Mouse (Mus musculus) CH12.LX (cell line): Measurements from ENCODE around the gene Gm20708. TPM values are rescaled to one million over a fixed set of nuclear protein-coding genes. Genes with fewer than 3 reads are reported as not detected.

ENCODE experiments used
- DNase-seq: peaks from one replicate; pipeline ENCODE4 v3.0.0-alpha.2; 2013; ENCODE audit errors: extremely low read depth
- H3K27ac ChIP-seq: 2 replicates; pipeline ENCODE4 v1.5.1; 2012; ENCODE audit warnings: low read depth, mild to moderate bottlenecking, control low read depth, moderate library complexity; ENCODE audit not compliant: insufficient read depth
- H3K27me3 ChIP-seq: replicated peaks from 2 replicates; pipeline ENCODE3; 2012; ENCODE audit warnings: inconsistent platforms
- H3K36me3 ChIP-seq, 2 experiments: replicated peaks in 1 of 2; 2 replicates each; pipeline versions ENCODE3 to v1.6.1; 2012; ENCODE audit warnings: inconsistent platforms in 1 of 2, low read length in 1 of 2, mild to moderate bottlenecking in 1 of 2, mixed read lengths in 1 of 2, moderate library complexity in 1 of 2; ENCODE audit not compliant: control insufficient read depth in 1 of 2, insufficient read depth in 1 of 2
- H3K4me1 ChIP-seq, 2 experiments: 2 replicates each; pipeline ENCODE4 v1.6.1; 2012; ENCODE audit warnings: inconsistent platforms in 1 of 2, moderate library complexity in 1 of 2; ENCODE audit not compliant: insufficient read depth in 2 of 2, control insufficient read depth in 1 of 2
- H3K4me2 ChIP-seq: 2 replicates; pipeline ENCODE4 v1.6.1; 2012; ENCODE audit warnings: low read depth, mild to moderate bottlenecking, control low read depth; ENCODE audit not compliant: poor library complexity, insufficient read depth, severe bottlenecking
- H3K4me3 ChIP-seq, 3 experiments: fragments of 150-350 bp in 1 of 3; sonication (generic) in 1 of 3; replicated peaks in 1 of 3; 2 replicates each; pipeline versions ENCODE3 to v1.5.1; 2011 to 2012; ENCODE audit warnings: low read depth in 2 of 3, low read length in 2 of 3, mild to moderate bottlenecking in 2 of 3, moderate library complexity in 2 of 3, control low read depth in 1 of 3, improper control_type of control experiment in 1 of 3, inconsistent platforms in 1 of 3, mixed read lengths in 1 of 3; ENCODE audit not compliant: poor library complexity in 1 of 3
- H3K79me2 ChIP-seq: replicated peaks from 2 replicates; pipeline ENCODE4 v1.6.1; 2012; ENCODE audit warnings: mild to moderate bottlenecking, moderate library complexity; ENCODE audit not compliant: control insufficient read depth, poor library complexity, insufficient read depth, severe bottlenecking; ENCODE audit errors: extremely low read depth
- H3K9ac ChIP-seq: 2 replicates; pipeline ENCODE4 v1.6.1; 2012; ENCODE audit warnings: low read depth, mild to moderate bottlenecking, control low read depth, moderate library complexity; ENCODE audit not compliant: insufficient read depth
- H3K9me3 ChIP-seq: replicated peaks from 2 replicates; pipeline ENCODE3; 2012; ENCODE audit warnings: low read length, inconsistent platforms, mixed read lengths
- ELF1 ChIP-seq: IDR thresholded peaks from 2 replicates; pipeline ENCODE4 v1.6.1; 2014; ENCODE audit warnings: low read depth, mild to moderate bottlenecking, inconsistent platforms, low read length, improper control_type of control experiment
- EP300 ChIP-seq: IDR thresholded peaks from 2 replicates; pipeline ENCODE4 v1.6.1; 2011; ENCODE audit warnings: low read length, improper control_type of control experiment
- ETS1 ChIP-seq: conservative IDR thresholded peaks from 2 replicates; pipeline ENCODE4 v1.6.1; 2012; ENCODE audit warnings: low read depth, mild to moderate bottlenecking, inconsistent platforms, low read length, improper control_type of control experiment, moderate library complexity
- IRF4 ChIP-seq: IDR thresholded peaks from 2 replicates; pipeline ENCODE4 v1.6.1; 2014; ENCODE audit warnings: low read depth, mild to moderate bottlenecking, inconsistent platforms, low read length, improper control_type of control experiment
- JUND ChIP-seq: conservative IDR thresholded peaks from 2 replicates; pipeline ENCODE4 v1.6.1; 2011; ENCODE audit warnings: low read depth, low read length, improper control_type of control experiment
- KAT2A ChIP-seq: IDR thresholded peaks from 2 replicates; pipeline ENCODE4 v1.6.1; 2012; ENCODE audit warnings: low read length, improper control_type of control experiment, inconsistent platforms; ENCODE audit not compliant: insufficient replicate concordance
- MAX ChIP-seq: IDR thresholded peaks from 2 replicates; pipeline ENCODE4 v1.6.1; 2011; ENCODE audit warnings: low read length, improper control_type of control experiment
- MAZ ChIP-seq: IDR thresholded peaks from 2 replicates; pipeline ENCODE4 v1.6.1; 2012; ENCODE audit warnings: low read depth, mild to moderate bottlenecking, inconsistent platforms, low read length, improper control_type of control experiment, moderate library complexity
- MEF2A ChIP-seq: IDR thresholded peaks from 2 replicates; pipeline ENCODE4 v1.6.1; 2014; ENCODE audit warnings: low read depth, mild to moderate bottlenecking, inconsistent platforms, low read length, improper control_type of control experiment, borderline replicate concordance
- MXI1 ChIP-seq: IDR thresholded peaks from 2 replicates; pipeline ENCODE4 v1.6.1; 2011; ENCODE audit warnings: mild to moderate bottlenecking, low read depth, low read length, improper control_type of control experiment
- MYC ChIP-seq: IDR thresholded peaks from 2 replicates; pipeline ENCODE4 v1.6.1; 2011; ENCODE audit warnings: low read depth, mild to moderate bottlenecking, improper control_type of control experiment, low read length
- PAX5 ChIP-seq: IDR thresholded peaks from 2 replicates; pipeline ENCODE4 v1.6.1; 2012; ENCODE audit warnings: low read length, inconsistent platforms, mixed read lengths
- USF2 ChIP-seq: conservative IDR thresholded peaks from 2 replicates; pipeline ENCODE4 v1.6.1; 2011; ENCODE audit warnings: low read depth, low read length, improper control_type of control experiment
- dilution Hi-C: fragments of 300-500 bp; cut with MboI; formaldehyde crosslinking; loops from 2 replicates; pipeline ENCODE4 v1.14.3; 2020; ENCODE audit warnings: low sequenced_read_pairs; ENCODE audit not compliant: extremely low pct_unique_long_range_greater_than_20kb, extremely low pct_ligation_motif_present
- in situ Hi-C: fragments of 300-500 bp; cut with MboI; formaldehyde crosslinking; loops from 3 replicates; pipeline ENCODE4 v1.14.3; 2019; ENCODE audit warnings: low sequenced_read_pairs, low pct_ligation_motif_present, low pct_unique_long_range_greater_than_20kb, mixed read lengths
- polyA plus RNA-seq: library from polyadenylated mRNA; unstranded; fragments of >175 nt; gene quantifications from 2 replicates; pipeline ENCODE4 v1.2.1, GENCODE M21; 2012; ENCODE audit warnings: low read depth; ENCODE audit not compliant: insufficient read length
- total RNA-seq, 2 experiments: library from RNA; depleted of rRNA; stranded (reverse); fragments of 300-350 nt in 1 of 2; fragments of >200 nt in 1 of 2; gene quantifications; 2 replicates each; pipeline ENCODE4 v1.2.3; 2012 to 2014

Gm20708 gene
- total and polyA plus RNA-seq, 3 experiments, result 0.50 to 1.0 (median 0.80) TPM

DNA sequence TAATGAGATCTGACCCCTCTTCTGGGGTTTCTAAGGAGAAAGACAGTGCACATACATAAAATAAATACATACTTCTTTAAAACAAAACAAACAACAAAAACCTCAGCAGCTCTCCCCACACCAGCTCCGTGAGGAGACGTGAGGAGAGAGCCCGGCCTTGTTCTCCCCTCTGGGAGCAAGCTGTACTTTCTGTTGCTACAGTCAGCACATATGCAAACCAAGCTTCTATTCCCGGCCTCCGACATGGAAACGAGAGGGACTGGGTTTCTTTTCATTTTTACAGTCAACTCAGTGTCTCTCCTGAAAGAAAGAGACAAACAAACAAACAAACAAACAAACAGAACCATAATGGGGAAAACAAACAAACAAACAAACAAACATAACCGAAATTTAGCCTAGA lies 9.4 kb upstream of the Gm20708 start:
- H3K4me2 ChIP-seq, result no peak overlapping the region
- peaks cover 0 to 14% of the 10 kb centered on the region in 2 experiments for H3K36me3 ChIP-seq
- no peak overlapping the region for H3K4me3 ChIP-seq
- peak overlapping the region; percentile 86; the same call in 1 of the 2 replicates for H3K27ac ChIP-seq
- dilution Hi-C loops (no loop called here), in situ Hi-C loops (no loop called here)
- H3K9me3 ChIP-seq, result no peaks in the 10 kb centered on the region
- no peak overlapping the region for H3K9ac ChIP-seq
- DNase-seq, result peak; percentile 48
- no peaks in the 10 kb centered on the region for H3K27me3 ChIP-seq
- H3K79me2 ChIP-seq, result no peaks in the 10 kb centered on the region
- H3K4me1 ChIP-seq, result peaks cover 49 to 84% of the 10 kb centered on the region in 2 experiments
- TF ChIP-seq IRF4, result peak; percentile 59
- peak; percentile 90 for TF ChIP-seq MEF2A
- no peak for TF ChIP-seq MAX
- TF ChIP-seq ETS1, result peak; percentile 53
- TF ChIP-seq EP300, result 0 out of 2 replicates have a peak, but pooled peaks have one; percentile 22

DNA sequence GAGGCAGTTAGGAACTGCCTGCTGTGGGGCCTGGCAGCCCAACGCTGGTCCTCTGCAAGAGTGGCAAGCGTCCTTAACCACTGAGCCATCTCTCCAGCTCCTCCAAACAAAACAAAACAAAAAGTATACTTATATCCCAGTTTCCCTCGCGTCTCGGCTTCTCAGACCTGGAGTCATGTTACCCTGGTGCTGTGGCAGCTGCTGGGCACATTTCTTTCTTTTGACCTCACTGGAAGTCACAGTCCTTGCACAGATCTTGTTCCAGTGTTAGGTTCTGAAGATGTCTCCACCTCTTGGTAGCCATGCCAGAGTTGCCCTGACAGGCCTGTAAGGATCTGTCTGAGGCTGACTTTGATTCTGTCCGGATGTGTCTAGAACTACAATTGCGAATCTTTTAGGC lies 7.8 kb upstream of the Gm20708 start:
- H3K4me2 ChIP-seq, result no peak overlapping the region
- dilution Hi-C loops, result no loop called here
- H3K27ac ChIP-seq, result no peak overlapping the region
- peaks cover 0 to 25% of the 10 kb centered on the region in 2 experiments for H3K36me3 ChIP-seq
- H3K9ac ChIP-seq, result no peak overlapping the region
- H3K4me1 ChIP-seq, result peaks cover 44 to 84% of the 10 kb centered on the region in 2 experiments
- H3K9me3 ChIP-seq, result no peaks in the 10 kb centered on the region
- TF ChIP-seq MYC (no peak), MXI1 (no peak), KAT2A (no peak), EP300 (no peak), MAZ (no peak)
- H3K79me2 ChIP-seq, result no peaks in the 10 kb centered on the region
- no peak overlapping the region for H3K4me3 ChIP-seq
- H3K27me3 ChIP-seq, result no peaks in the 10 kb centered on the region
- in situ Hi-C loops, result no loop called here
- no peak for DNase-seq

DNA sequence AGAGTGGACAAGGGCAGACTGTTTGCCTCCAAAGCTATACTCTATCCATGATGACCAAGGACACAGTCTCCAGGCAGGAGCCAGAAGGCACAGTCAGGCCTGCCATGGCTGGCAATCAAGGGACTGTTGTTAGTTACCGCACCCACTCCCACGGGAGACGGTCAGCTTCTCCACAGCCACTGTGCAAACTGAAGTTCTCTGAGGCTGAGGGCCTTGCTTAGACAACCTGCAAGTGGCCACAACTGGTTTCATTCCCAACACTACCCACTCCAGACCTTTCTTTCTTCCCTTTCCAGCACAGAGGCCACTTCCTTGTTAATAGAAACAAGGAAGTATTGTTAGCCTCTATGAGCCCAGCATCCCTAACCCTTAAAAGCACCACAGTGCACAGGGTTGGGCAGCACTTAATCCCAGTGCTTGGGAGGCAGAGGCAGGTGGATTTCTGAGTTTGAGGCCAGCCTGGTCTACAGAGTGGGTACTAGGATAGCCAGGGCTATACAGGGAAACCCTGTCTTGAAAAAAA lies 6.2 kb upstream of the Gm20708 start:
- Histone ChIP-seq H3K27me3 (no peaks in the 10 kb centered on the region), H3K9ac (no peak overlapping the region), H3K4me2 (no peak overlapping the region), H3K4me3 (no peak overlapping the region), H3K4me1 (peaks cover 31 to 83% of the 10 kb centered on the region in 2 experiments), H3K36me3 (peaks cover 0 to 28% of the 10 kb centered on the region in 2 experiments), H3K9me3 (no peaks in the 10 kb centered on the region), H3K79me2 (no peaks in the 10 kb centered on the region), H3K27ac (no peak overlapping the region)
- dilution Hi-C loops (no loop called here), in situ Hi-C loops (no loop called here)
- DNase-seq, result no peak
- TF ChIP-seq MYC (no peak), MAX (no peak), ELF1 (0 out of 2 replicates have a peak, but pooled peaks have one; percentile 19), JUND (no peak), PAX5 (no peak), USF2 (no peak)
